Mouse (Mus musculus) adrenal gland, postnatal 0 days (tissue): Measurements from ENCODE around the gene Gm42417. TPM values are rescaled to one million over a fixed set of nuclear protein-coding genes. Genes with fewer than 3 reads are reported as not detected.

ENCODE experiments used
- microRNA-seq: library from miRNA; unstranded; fragments of <30 nt; microRNA quantifications from one replicate; pipeline ENCODE4, GENCODE M21; 2016; ENCODE audit warnings: borderline replicate concordance; ENCODE audit not compliant: insufficient number of aligned reads
- polyA plus RNA-seq: library from polyadenylated mRNA; unstranded; fragments of >200 nt; fragmentation: Nextera tagmentation; extraction: Ambion mirVana; gene quantifications from 2 replicates; pipeline ENCODE4 v1.2.1, GENCODE M21; 2015

Gm42417 gene
- 0.20 and 0.50 TPM in 2 replicates for polyA plus RNA-seq

DNA sequence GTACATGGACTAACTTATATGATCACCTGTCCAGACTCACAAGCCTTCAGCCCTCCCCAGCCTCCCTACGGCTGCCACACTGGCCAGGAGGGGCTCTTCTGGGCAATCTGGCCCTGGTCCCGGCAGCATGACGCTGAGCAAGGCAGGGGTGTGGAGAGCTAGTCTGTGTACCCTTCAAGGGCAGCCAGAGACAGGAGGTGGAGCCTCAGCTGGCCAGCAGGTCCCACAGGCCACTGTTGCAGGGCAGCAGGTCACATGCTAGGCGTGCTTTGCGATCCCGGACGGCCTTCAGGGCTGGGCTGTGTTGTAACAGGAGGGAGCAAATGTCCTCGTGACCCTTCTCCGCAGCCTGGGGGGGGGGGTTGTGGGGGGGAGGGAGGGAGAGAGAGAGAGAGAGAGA is at the start of gene Gm42417:
Gm42417 (minus strand) TSS at position 244 of the 400 bp plus-strand sequence.

GRCm38 (mm10) chr1:36558031-36558993 is 19.1 kb upstream of the Gm42417 start, which contains the start of gene Sema4c:
Gene Sema4c, minus strand, starts transcription at chr1:36558349.

DNA sequence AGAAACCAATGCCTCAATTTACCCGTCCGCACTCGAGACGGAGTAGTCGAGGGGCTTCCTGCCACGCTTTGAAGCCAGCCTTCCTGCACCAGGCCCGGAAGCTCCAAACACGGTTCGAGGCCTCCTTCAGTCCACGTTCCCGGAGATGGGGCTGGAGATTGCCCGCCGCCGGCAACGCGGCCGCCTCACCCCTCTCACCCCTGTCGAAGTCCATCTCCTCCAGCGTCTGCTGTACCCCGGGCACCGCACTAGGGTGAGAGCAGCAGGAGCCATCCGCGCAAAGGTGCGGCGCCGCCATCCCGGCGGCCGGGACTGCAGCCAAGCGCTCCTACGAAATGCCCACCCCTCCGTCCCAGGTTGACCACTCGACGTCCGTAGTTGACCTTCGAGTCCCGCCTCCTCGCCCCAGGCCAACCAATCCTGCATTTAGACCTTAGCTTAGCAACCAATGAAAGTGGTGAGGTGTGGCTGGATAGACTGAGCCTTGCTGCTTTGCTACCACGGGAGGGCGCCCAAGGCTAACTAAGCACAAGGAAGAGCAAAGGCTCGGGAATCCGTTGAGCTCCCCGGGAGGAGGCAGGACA is 7.8 kb upstream of the Gm42417 start, which contains the start of gene Ankrd39:
Ankrd39 (minus strand) TSS at position 558 of the 584 bp plus-strand sequence.

GRCm38 (mm10) chr1:36536783-36537182 is 2.4 kb downstream of the Gm42417 start, which contains the start of gene Ankrd23:
Gene Ankrd23, minus strand, starts transcription at chr1:36536883.

GRCm38 (mm10) chr1:36511289-36512021 is 27.8 kb downstream of the Gm42417 start, which contains the start of gene Cnnm3:
Gene Cnnm3, plus strand, starts transcription at chr1:36511867.

Small RNA genes lying within 50 kb of the gene (microRNA-seq; reads per million reads assigned to microRNA genes)
- gene Gm47280: not detected

Other genes starting within 250 kb of the Gm42417 start
- gene Arid5a, start 231.7 kb downstream of the Gm42417 start, polyA plus RNA-seq: 3.6 and 5.7 TPM in 2 replicates
- gene Kansl3, start 170.2 kb downstream of the Gm42417 start, polyA plus RNA-seq: 24.2 and 34.4 TPM in 2 replicates
- gene Fer1l5, start 167.1 kb downstream of the Gm42417 start, polyA plus RNA-seq: 0.39 and 0.51 TPM in 2 replicates
- 23.1 and 36.0 TPM in 2 replicates for gene Lman2l, start 94.2 kb downstream of the Gm42417 start, polyA plus RNA-seq
- gene Cnnm4, start 67.8 kb downstream of the Gm42417 start, polyA plus RNA-seq: 4.1 and 6.3 TPM in 2 replicates
- gene Cnnm3, start 27.6 kb downstream of the Gm42417 start, polyA plus RNA-seq: 3.9 and 4.6 TPM in 2 replicates
- gene Ankrd23, start 2.5 kb downstream of the Gm42417 start, polyA plus RNA-seq: 5.6 and 17.0 TPM in 2 replicates
- gene Ankrd39, start 8.0 kb upstream of the Gm42417 start, polyA plus RNA-seq: 22.3 and 26.6 TPM in 2 replicates
- 8.9 and 11.4 TPM in 2 replicates for gene Sema4c, start 18.9 kb upstream of the Gm42417 start, polyA plus RNA-seq
- gene Fam178b, start 143.8 kb upstream of the Gm42417 start, polyA plus RNA-seq: 0.99 and 1.3 TPM in 2 replicates
- 622 and 782 TPM in 2 replicates for gene Cox5b, start 152.0 kb upstream of the Gm42417 start, polyA plus RNA-seq
- 0.23 and 0.77 TPM in 2 replicates for gene 4933424G06Rik, start 170.7 kb upstream of the Gm42417 start, polyA plus RNA-seq
- gene Actr1b, start 175.0 kb upstream of the Gm42417 start, polyA plus RNA-seq: 70.4 and 83.2 TPM in 2 replicates
- 0.54 and 0.81 TPM in 2 replicates for gene Zap70, start 222.4 kb upstream of the Gm42417 start, polyA plus RNA-seq